Mouse (Mus musculus) intestine, embryonic 14.5 days (tissue): Measurements from ENCODE around the gene Tefm. TPM values are rescaled to one million over a fixed set of nuclear protein-coding genes. Genes with fewer than 3 reads are reported as not detected.

Source experiments
- ATAC-seq: fragments of 200-750 bp; cut with Nextera tagmentation; replicated peaks from 2 replicates; pipeline ENCODE4 v1.8.0; 2017; ENCODE audit warnings: low read depth, moderate number of reproducible peaks, moderate TSS enrichment, moderate library complexity; ENCODE audit not compliant: low FRiP score, low TSS enrichment
- DNase-seq: peaks from one replicate; pipeline ENCODE4 v3.0.0-alpha.2; 2018; ENCODE audit warnings: low spot score
- H3K27ac ChIP-seq: fragments of 300-500 bp; sonication (generic); 2 replicates; pipeline ENCODE4 v1.5.1; 2014; ENCODE audit warnings: low read depth, mild to moderate bottlenecking, control low read depth
- H3K27me3 ChIP-seq: fragments of 300-500 bp; sonication (generic); replicated peaks from 2 replicates; pipeline ENCODE4 v1.6.1; 2014; ENCODE audit warnings: low read length, control low read depth; ENCODE audit not compliant: control insufficient read depth, insufficient read depth
- H3K36me3 ChIP-seq: fragments of 300-500 bp; sonication (generic); 2 replicates; pipeline ENCODE4 v1.6.1; 2014; ENCODE audit warnings: low read length, control low read depth; ENCODE audit not compliant: control insufficient read depth, insufficient read depth
- H3K4me1 ChIP-seq: fragments of 300-500 bp; sonication (generic); replicated peaks from 2 replicates; pipeline ENCODE4 v1.6.1; 2014; ENCODE audit warnings: low read length, control low read depth, mixed read lengths; ENCODE audit not compliant: control insufficient read depth, insufficient read depth
- H3K4me2 ChIP-seq: fragments of 300-500 bp; sonication (generic); 2 replicates; pipeline ENCODE4 v1.6.1; 2014; ENCODE audit warnings: low read length
- H3K4me3 ChIP-seq: fragments of 300-500 bp; sonication (generic); 2 replicates; pipeline ENCODE4 v1.5.1; 2014; ENCODE audit warnings: low read depth, low read length, control low read depth, mixed read lengths
- H3K9ac ChIP-seq: fragments of 300-500 bp; sonication (generic); 2 replicates; pipeline ENCODE4 v1.6.1; 2014; ENCODE audit warnings: mild to moderate bottlenecking, low read length
- H3K9me3 ChIP-seq: fragments of 300-500 bp; sonication (generic); 2 replicates; pipeline ENCODE4 v1.6.1; 2016; ENCODE audit warnings: low read length, control low read depth; ENCODE audit not compliant: control insufficient read depth
- WGBS: fragments of 180-500 bp; shearing (Covaris S2); extraction: QIAGEN DNeasy Blood & Tissue Kit; methylation state at CpG from one replicate; pipeline ENCODE4 v1.1.7; 2014; 5-methylcytosine and 5-hydroxymethylcytosine counted together
- polyA plus RNA-seq: library from polyadenylated mRNA; unstranded; fragments of >200 nt; fragmentation: Nextera tagmentation; extraction: Ambion mirVana; gene quantifications from 2 replicates; pipeline ENCODE4 v1.2.1, GENCODE M21; 2014

Tefm gene
- polyA plus RNA-seq, 1 experiment from 2014 or later, result 29.3 TPM

- WGBS, result 87% methylated on average over 13 of the region's 13 CpGs
- Histone ChIP-seq H3K36me3 (peaks cover 66% of the 10 kb centered on the region), H3K27me3 (no peaks in the 10 kb centered on the region)
Measured at GRCm38 (mm10) chr11:80136786-80137185, 5.2 kb downstream of the Tefm start.

GRCm38 (mm10) chr11:80135954-80136683, 5.9 kb downstream of the Tefm start:
- Histone ChIP-seq H3K27me3 (no peaks in the 10 kb centered on the region), H3K4me3 (no peak overlapping the region), H3K9me3 (no peaks in the 10 kb centered on the region), H3K4me2 (no peak overlapping the region), H3K36me3 (peaks cover 73% of the 10 kb centered on the region), H3K4me1 (peaks cover 2% of the 10 kb centered on the region; the same call in 1 of the 2 replicates), H3K27ac (no peak overlapping the region), H3K9ac (no peak overlapping the region)
- no peak for ATAC-seq
- no peak for DNase-seq
- 88% methylated on average over 11 of the region's 11 CpGs for WGBS

More at GRCm38 (mm10) chr11:80136786-80137185, 5.2 kb downstream of the Tefm start:
- no peak overlapping the region for H3K4me2 ChIP-seq
- DNase-seq (no peak), ATAC-seq (no peak)
- H3K9me3 ChIP-seq, result no peaks in the 10 kb centered on the region
- H3K4me3 ChIP-seq, result no peak overlapping the region
- H3K9ac ChIP-seq, result no peak overlapping the region
- peaks cover 5% of the 10 kb centered on the region; the same call in 1 of the 2 replicates for H3K4me1 ChIP-seq
- H3K27ac ChIP-seq, result no peak overlapping the region

- H3K4me3 ChIP-seq, result no peak overlapping the region
- H3K4me1 ChIP-seq, result no peaks in the 10 kb centered on the region
- no peak for DNase-seq
- ATAC-seq, result no peak
- H3K9me3 ChIP-seq, result no peaks in the 10 kb centered on the region
- H3K36me3 ChIP-seq, result peaks cover 73% of the 10 kb centered on the region
- WGBS, result 75% methylated on average over 4 of the region's 4 CpGs
- H3K27me3 ChIP-seq, result no peaks in the 10 kb centered on the region
- no peak overlapping the region for H3K9ac ChIP-seq
- no peak overlapping the region for H3K4me2 ChIP-seq
- no peak overlapping the region for H3K27ac ChIP-seq
Measured at GRCm38 (mm10) chr11:80134744-80135143, 7.2 kb downstream of the Tefm start.

- DNase-seq, result no peak
- Histone ChIP-seq H3K4me1 (no peaks in the 10 kb centered on the region), H3K4me2 (no peak overlapping the region), H3K9ac (no peak overlapping the region), H3K27me3 (no peaks in the 10 kb centered on the region), H3K36me3 (peaks cover 68% of the 10 kb centered on the region), H3K4me3 (no peak overlapping the region), H3K9me3 (no peaks in the 10 kb centered on the region), H3K27ac (no peak overlapping the region)
- ATAC-seq, result no peak
- 74% methylated on average over 1 of the region's 1 CpGs for WGBS
Measured at GRCm38 (mm10) chr11:80132050-80132449, 9.9 kb downstream of the Tefm start.

GRCm38 (mm10) chr11:80116411-80116810, 25.6 kb downstream of the Tefm start:
- H3K9me3 ChIP-seq, result no peaks in the 10 kb centered on the region
- ATAC-seq (no peak), DNase-seq (no peak)
- no peaks in the 10 kb centered on the region for H3K4me1 ChIP-seq
- no peaks in the 10 kb centered on the region for H3K27me3 ChIP-seq
- no peak overlapping the region for H3K9ac ChIP-seq
- H3K36me3 ChIP-seq, result peaks cover 79% of the 10 kb centered on the region
- 87% methylated on average over 1 of the region's 1 CpGs for WGBS
- H3K4me2 ChIP-seq, result no peak overlapping the region
- no peak overlapping the region for H3K27ac ChIP-seq
- no peak overlapping the region for H3K4me3 ChIP-seq

- ATAC-seq (no peak), DNase-seq (no peak)
- no peak overlapping the region for H3K9ac ChIP-seq
- no peak overlapping the region for H3K4me3 ChIP-seq
- no peak overlapping the region for H3K27ac ChIP-seq
- H3K36me3 ChIP-seq, result peaks cover 71% of the 10 kb centered on the region
- 89% methylated on average over 1 of the region's 1 CpGs for WGBS
- H3K27me3 ChIP-seq, result no peaks in the 10 kb centered on the region
- H3K9me3 ChIP-seq, result no peaks in the 10 kb centered on the region
- no peaks in the 10 kb centered on the region for H3K4me1 ChIP-seq
- H3K4me2 ChIP-seq, result no peak overlapping the region
Measured at GRCm38 (mm10) chr11:80104407-80104806, 37.6 kb downstream of the Tefm start.

- WGBS, result 93% methylated on average over 6 of the region's 6 CpGs
- peaks cover 59% of the 10 kb centered on the region for H3K36me3 ChIP-seq
- no peak for DNase-seq
Measured at GRCm38 (mm10) chr11:80101298-80101697, 40.7 kb downstream of the Tefm start.

GRCm38 (mm10) chr11:80098444-80099056, 43.4 kb downstream of the Tefm start:
- WGBS, result 91% methylated on average over 3 of the region's 3 CpGs
- no peaks in the 10 kb centered on the region for H3K27me3 ChIP-seq
- no peak overlapping the region for H3K27ac ChIP-seq
- no peaks in the 10 kb centered on the region for H3K4me1 ChIP-seq
- H3K4me2 ChIP-seq, result no peak overlapping the region
- H3K9ac ChIP-seq, result no peak overlapping the region
- H3K36me3 ChIP-seq, result peaks cover 68% of the 10 kb centered on the region
- no peak for ATAC-seq
- H3K9me3 ChIP-seq, result no peaks in the 10 kb centered on the region
- no peak for DNase-seq
- no peak overlapping the region for H3K4me3 ChIP-seq

More at GRCm38 (mm10) chr11:80101298-80101697, 40.7 kb downstream of the Tefm start:
- H3K4me2 ChIP-seq, result no peak overlapping the region
- no peak overlapping the region for H3K27ac ChIP-seq
- no peak overlapping the region for H3K4me3 ChIP-seq
- H3K9me3 ChIP-seq, result no peaks in the 10 kb centered on the region
- no peaks in the 10 kb centered on the region for H3K4me1 ChIP-seq
- ATAC-seq, result no peak
- no peaks in the 10 kb centered on the region for H3K27me3 ChIP-seq
- H3K9ac ChIP-seq, result no peak overlapping the region
